Mouse (Mus musculus) frontal cortex, postnatal 25 days (tissue): ENCODE measurements around the gene Syne3.

Source experiments
- DNase-seq, 2 experiments: peaks; one replicate each; pipeline ENCODE4 v3.0.0; 2022; ENCODE audit warnings: low spot score in 2 of 2

The Syne3 gene

GRCm38 (mm10) chr12:104969618-104970017 lies 40.0 kb downstream of the Syne3 start:
- DNase-seq, result no peak

GRCm38 (mm10) chr12:104969177-104969576 lies 40.4 kb downstream of the Syne3 start:
- no peak for DNase-seq

- DNase-seq, result no peak
Observed at GRCm38 (mm10) chr12:104964953-104965911, 44.4 kb downstream of the Syne3 start.

GRCm38 (mm10) chr12:104960421-104960820 lies 49.2 kb downstream of the Syne3 start:
- no peak for DNase-seq

GRCm38 (mm10) chr12:104959966-104960365 lies 49.6 kb downstream of the Syne3 start:
- DNase-seq, result no peak

- DNase-seq, result no peak
Observed at GRCm38 (mm10) chr12:104958263-104958662, 51.3 kb downstream of the Syne3 start.

GRCm38 (mm10) chr12:104957165-104957564 lies 52.4 kb downstream of the Syne3 start:
- DNase-seq, result no peak

GRCm38 (mm10) chr12:104956406-104956805 lies 53.2 kb downstream of the Syne3 start:
- DNase-seq, result no peak

GRCm38 (mm10) chr12:104955003-104955800 lies 54.4 kb downstream of the Syne3 start:
- DNase-seq, result no peak

- DNase-seq, result peak; percentile 42 to 49
Observed at GRCm38 (mm10) chr12:104953941-104954340, 55.7 kb downstream of the Syne3 start.

GRCm38 (mm10) chr12:104952458-104952857 lies 57.2 kb downstream of the Syne3 start:
- DNase-seq, result peak; percentile 60 to 67

GRCm38 (mm10) chr12:104947911-104948310 lies 61.7 kb downstream of the Syne3 start:
- DNase-seq, result no peak

GRCm38 (mm10) chr12:104946231-104946630 lies 63.4 kb downstream of the Syne3 start:
- no peak for DNase-seq

- no peak for DNase-seq
Observed at GRCm38 (mm10) chr12:104940466-104940865, 69.1 kb downstream of the Syne3 start.

- DNase-seq, result no peak
Observed at GRCm38 (mm10) chr12:104940027-104940386, 69.6 kb downstream of the Syne3 start.

- peak; percentile 74 to 75 for DNase-seq
Observed at GRCm38 (mm10) chr12:104939372-104940026, 70.1 kb downstream of the Syne3 start.

GRCm38 (mm10) chr12:104938935-104939334 lies 70.7 kb downstream of the Syne3 start:
- no peak for DNase-seq

- DNase-seq, result no peak
Observed at GRCm38 (mm10) chr12:104936223-104936622, 73.4 kb downstream of the Syne3 start.

- DNase-seq, result no peak
Observed at GRCm38 (mm10) chr12:104935144-104935543, 74.5 kb downstream of the Syne3 start.

- no peak for DNase-seq
Observed at GRCm38 (mm10) chr12:104933800-104934199, 75.8 kb downstream of the Syne3 start.

- no peak for DNase-seq
Observed at GRCm38 (mm10) chr12:104933217-104933616, 76.4 kb downstream of the Syne3 start.

- no peak for DNase-seq
Observed at GRCm38 (mm10) chr12:104925765-104926164, 83.8 kb downstream of the Syne3 start.
